Mouse (Mus musculus) layer of hippocampus, postnatal 36 days (tissue): ENCODE results near the gene Spag9. TPM values are rescaled to one million over a fixed set of nuclear protein-coding genes. Genes with fewer than 3 reads are reported as not detected.

ENCODE experiments used
- DNase-seq, 2 experiments: peaks; one replicate each; pipeline ENCODE4 v3.0.0; 2022
- total RNA-seq, 2 experiments: library from RNA; stranded (reverse); gene quantifications; 2 replicates each; pipeline ENCODE4 v1.2.3; 2021

The Spag9 gene
- total RNA-seq, 2 experiments from 2014 or later: 217 to 221 TPM

DNA sequence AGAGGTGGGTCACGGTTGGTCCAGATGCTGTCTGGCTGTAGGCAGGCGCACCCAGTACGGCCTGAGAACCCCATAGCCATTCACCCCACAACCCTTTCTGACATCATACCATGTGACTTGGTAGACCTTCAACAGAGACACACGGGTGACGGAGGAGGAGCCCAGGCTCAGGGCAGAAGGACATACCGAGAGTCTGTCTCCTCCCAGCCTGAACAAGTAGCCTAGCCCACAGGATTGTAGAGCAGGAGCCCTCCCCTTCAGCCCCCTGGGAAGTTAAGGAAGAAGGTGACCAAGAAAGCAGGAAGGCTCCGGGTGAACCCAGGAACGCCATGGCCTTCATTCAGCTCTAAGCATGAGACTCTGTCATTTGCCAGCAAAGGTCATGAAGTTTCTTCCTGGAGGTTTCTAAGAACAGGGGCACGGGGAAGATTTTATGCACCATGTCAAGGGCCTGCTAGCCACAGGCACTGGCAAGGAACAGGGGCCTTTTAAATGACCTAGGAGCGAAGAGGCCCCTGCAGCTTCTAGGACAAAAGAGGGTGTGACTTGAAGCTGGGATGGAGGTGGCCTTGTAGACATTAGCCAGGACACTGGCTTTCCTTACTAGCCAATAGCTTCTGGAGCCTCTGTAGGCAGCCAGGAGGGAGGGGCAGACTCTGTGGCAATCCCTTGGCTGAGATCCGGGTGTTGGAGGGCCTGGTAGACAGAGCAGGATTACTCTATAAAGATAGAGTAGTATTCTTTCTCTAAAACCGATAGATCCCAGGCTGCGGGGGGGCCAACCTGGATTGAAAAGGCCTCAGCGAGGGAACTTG is 163.4 kb downstream of the Spag9 start:
- DNase-seq: no peak

DNA sequence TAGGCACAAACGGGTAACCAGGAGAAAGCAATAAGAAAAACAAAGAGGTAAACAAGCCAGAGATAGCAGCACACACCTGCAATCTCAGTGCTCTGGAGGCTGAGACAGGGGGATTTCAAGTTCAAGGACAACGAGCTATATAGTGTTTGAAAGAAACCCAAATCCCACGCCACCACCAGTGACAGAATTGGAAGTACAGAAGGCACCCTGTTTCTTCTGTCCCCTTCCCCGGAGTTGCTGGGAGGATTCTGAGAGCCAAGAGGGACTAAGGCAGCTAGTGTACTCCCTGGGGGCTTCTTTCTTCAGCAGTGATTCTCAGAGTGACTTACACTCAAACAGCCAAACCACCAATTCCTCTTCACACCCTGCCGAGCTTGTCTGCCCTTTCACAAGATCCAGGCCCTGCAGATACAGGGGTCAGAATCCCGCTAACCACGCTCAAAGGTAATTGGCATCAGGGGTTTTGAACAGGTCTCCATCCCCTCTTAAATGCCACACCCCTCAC is 164.1 kb downstream of the Spag9 start:
- peak in 1 of 2 experiments; percentile 19 for DNase-seq

DNA sequence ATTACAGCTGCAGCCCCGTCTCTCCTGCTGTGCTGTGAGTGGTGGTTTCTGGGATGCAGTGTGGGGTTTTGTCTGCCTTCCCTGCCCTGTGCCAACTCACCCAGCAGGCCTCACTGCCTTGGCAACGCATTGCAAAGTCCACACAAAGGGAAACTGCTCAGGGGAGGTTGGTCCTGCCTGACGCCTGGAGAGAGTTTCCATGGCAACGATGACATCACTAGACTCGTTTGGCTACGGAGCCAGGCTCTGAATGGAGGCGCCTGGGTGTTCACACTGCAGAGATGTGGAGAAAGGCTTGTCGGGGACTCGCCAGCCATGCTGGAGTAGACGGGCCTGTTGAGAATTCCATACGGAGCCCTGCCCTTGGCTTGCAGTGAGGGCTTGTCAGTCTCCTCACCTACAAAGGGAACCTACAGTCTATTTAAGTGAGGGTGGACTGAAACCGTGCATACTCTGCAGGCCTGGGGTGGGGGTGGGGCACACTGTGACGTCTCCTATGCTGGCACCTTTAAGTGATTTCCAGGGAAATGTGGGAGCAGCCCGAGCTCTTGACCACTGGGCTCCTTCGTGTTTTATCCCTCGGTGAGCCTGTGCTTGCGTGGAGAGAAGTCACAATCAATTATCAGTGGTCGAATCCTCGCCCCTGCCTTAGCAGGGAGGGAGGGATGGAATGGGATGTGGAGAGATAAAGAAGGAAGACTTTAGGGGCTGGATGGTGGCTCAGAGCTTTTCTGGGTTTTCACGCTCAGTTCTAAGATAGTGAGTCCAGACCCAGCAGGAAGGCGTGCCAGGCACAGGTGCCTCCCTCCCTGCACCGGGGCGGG is 164.8 kb downstream of the Spag9 start:
- peak; percentile 95 for DNase-seq

DNA sequence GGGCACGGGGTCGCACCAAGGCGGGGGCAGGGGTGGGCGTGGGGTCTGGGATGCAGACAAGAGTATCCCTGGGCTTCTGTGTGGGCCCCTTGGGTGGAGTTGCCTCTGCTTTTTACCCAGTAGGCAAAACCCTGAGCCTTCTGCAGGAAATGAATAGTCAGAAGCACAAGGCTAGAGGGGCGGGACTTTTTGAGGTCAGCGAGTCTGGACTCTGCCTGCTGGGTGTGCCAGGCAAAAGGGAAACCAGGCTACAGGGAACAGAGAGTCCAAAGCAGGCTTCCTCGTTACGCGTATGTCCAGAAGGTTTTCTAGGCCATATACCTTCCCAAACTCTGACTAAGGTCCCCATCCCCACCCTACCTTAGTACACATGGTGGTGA is 165.4 kb downstream of the Spag9 start:
- DNase-seq: peak; percentile 14 to 31

DNA sequence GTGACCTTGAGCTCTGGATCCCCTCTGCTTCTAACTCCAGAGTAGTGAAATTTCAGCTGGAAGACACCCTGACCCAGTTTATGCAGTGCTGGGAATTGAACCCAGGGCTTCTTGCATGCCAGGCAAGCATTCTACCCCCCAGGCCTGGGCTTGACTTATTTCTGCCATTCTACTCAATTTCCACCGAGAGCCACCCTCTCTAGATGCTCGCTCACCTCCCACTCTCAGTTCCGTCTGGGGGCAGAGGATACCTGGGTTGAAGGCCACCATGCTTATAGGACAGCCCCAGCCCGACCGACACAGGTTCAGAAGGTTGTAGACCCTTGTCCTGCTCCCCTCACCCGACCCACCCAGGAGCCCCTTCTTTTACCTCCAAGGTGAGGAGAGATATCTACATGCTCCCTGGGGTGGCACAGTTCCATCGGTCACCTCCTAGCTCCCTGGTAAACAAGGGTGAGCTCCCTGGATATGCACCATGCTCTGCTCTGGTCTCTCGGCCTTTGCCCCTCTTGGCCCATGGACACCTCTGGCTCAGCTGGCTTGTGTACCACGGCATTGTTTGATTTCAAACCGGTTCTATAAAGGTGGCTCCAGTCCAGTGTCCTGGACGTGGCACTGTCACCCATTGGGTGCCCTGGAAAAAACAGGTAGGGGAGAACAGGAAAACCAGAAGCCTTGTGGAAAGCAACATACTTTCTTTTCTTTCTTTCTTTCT is 166.1 kb downstream of the Spag9 start:
- DNase-seq: no peak

DNA sequence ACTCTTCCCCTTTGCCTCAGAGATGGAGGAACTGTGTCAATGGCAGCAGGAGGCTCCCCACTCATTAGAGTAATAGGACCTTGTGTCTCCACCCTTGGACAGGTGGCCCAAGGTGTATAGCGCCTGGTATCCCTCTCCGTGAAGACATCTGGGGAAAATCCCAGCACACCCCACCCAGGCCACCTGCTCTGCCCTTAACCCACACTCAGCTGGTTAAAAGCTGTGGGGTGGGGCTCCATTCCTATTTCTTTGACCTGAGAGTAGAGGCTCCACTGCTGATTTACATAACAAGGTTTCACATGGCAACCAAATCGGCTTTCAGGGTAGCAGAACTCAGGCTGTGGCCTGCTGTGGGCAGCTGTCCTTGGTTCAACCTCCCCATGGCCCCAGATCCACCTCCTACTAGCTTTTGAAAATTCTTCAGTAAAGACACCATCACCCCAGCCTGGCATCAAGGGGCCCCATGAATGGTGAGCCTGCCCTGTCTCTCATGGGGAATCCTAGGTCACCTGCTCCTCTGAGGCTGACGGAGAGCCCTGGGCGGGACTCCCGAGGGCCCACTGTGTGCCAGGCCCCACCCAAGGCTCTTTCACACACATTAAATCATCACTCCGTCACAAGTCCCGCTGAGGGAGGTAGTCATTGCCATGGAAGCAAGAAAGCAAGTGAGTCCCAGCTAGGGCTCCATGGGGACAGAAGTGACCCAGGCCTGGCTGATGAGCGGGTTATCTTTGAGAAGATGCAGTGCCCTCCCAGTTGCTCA is 167.3 kb downstream of the Spag9 start:
- no peak for DNase-seq

DNA sequence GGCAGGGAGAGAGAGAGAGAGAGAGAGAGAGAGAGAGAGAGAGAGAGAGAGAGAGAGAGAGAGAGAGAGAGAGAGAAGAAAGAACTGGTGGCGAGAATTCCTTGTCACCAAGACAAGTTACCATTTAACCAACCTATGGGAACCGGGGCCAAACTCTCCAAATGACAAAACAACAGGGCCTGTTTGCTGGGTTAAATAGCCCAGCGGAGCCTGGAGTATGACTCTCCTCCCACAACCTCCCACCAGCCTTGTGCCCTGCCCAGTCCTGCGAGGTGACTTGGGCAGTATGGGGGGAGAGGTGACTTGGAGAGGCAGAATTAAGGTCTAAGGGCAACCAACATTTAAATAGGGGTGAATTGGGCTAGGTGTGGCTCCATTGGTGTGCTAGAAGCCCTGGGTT is 169.9 kb downstream of the Spag9 start:
- no peak for DNase-seq

DNA sequence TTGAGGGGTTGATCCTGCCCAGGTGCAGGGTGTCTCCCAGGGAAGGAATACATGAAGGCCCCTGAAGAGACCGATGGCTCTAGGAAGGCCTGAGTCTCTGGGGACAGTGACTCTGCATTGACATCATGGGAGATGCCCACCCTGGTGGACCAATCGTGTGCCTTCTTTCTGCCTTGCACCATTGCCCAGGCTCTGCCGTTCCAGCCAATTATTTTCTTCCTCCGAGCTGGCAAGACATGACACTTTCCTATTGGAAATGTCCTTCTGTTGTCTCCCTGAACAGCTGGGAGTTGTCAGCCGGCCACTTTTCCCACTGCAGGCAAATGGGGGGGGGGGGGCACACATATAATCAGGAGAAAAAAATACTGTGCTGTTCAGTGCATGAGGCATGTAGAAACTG is 172.3 kb downstream of the Spag9 start:
- DNase-seq: no peak

DNA sequence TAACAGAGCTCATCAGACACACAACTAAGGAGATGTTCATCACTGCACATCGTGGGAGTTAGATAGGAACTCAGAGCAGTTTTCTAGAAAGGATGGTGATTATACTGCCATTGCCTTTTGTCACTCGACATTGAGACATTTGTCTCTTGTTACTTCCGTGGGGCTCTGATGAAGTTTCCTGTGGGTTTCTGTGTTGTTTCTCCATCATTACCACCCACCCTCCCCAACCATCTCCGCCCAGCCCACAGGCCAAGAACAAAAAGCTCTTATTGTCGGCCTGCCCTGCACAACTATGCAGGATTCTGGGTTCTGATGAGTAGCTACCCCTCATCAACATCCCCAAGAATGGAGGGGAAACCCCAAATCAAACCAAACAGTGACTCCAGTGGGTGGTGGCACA is 173.7 kb downstream of the Spag9 start:
- no peak for DNase-seq

DNA sequence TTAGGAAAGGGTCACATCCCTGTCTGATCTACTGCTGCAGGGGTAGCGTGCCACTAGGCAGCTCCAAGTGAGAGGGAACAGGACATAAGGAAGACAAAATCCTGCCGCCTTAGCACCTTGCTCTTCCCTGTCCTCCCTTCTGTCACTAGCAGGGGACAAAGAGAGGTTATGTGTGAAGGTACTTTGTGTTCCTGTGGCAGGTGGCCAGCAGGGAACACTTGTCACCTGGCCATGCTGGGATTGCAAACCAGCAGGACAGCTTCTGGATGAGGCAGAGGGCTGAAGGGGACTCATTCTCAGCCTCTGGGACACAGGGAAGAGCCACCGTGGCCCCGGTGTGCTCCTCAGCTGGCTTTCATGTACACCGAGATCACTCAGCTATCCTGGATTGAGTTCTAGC is 175.8 kb downstream of the Spag9 start:
- DNase-seq: no peak

DNA sequence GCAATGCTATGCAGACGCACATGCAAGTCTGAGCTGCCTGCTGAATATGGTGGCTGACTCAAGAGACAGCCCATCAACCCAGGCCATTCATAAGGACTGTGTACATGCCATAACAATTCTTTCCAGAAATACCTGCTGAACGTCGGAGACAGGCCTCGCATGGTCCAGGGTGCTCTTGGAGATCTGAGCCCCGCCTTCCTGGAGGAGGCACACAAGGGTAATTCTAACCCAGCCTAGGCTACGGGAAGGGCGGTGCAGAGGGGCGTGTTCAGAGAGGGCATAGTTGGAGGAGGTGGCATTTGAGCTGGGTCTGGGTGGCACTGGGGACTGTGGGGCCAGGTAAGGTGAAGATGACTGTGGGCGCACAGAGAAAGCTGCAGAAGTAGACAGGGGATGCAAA is 176.3 kb downstream of the Spag9 start:
- no peak for DNase-seq

DNA sequence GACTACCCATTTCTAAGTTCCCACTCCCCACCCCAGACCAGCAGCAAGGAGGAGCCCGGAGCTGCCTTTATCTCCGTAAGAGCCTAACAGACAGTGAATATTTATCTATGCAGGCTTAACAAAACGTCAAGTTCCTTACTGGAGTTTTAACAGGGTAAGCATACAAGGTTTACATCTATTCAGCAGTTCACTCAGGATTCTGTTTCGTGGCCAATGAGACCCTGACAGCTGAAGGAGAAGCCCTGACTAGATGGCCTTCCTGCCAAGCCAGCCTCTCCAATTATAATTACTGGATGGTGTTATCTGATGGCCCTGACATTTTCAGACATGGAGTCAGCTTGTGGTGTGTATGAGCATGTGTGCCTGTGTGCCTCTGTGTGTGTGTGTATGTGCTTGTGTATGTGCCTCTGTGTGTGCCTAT is 177.8 kb downstream of the Spag9 start:
- no peak for DNase-seq

DNA sequence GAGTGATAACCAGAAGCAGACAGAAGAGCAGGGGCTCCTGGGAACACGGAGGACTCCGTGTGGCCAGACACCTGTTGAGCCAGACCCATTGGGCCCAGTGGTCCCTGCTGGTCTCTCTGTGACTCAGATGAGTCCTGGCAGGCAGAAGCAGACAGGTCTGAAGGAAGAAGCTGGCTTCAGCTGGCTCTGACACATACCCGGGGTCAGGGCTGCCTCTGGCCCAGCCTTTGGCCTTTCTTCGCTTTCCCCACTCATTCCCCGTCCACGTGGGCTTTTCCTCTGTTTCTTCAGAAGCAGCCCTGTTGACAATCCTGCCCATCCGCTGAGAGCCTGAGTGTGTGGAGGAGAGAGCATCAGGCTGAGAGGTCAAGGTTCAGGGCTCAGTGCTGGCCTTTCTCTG is 179.4 kb downstream of the Spag9 start:
- DNase-seq: no peak

Other genes starting within 250 kb of the Spag9 start
- gene Utp18, start 110.3 kb upstream of the Spag9 start, total RNA-seq: 10 to 100 TPM; 23.6 to 26.1 TPM
- gene Mbtd1, start 110.2 kb upstream of the Spag9 start, total RNA-seq: 10 to 100 TPM; 36.3 to 39.3 TPM
- 10 to 100 TPM; 77.8 to 91.6 TPM for gene Nme2, start 39.8 kb upstream of the Spag9 start, total RNA-seq
- gene Gm20390, start 27.8 kb upstream of the Spag9 start, total RNA-seq: 100 to 1,000 TPM; 123 to 125 TPM
- 10 to 100 TPM; 56.9 to 82.9 TPM for gene Nme1, start 27.6 kb upstream of the Spag9 start, total RNA-seq
- gene Tob1, start 215.4 kb downstream of the Spag9 start, total RNA-seq: 10 to 100 TPM; 37.5 to 37.7 TPM
- gene Wfikkn2, start 249.9 kb downstream of the Spag9 start, total RNA-seq: under 1 TPM; 0.25 to 0.61 TPM